13 mouse cellular contexts compared by ENCODE assay signal in the genomic region with DNA sequence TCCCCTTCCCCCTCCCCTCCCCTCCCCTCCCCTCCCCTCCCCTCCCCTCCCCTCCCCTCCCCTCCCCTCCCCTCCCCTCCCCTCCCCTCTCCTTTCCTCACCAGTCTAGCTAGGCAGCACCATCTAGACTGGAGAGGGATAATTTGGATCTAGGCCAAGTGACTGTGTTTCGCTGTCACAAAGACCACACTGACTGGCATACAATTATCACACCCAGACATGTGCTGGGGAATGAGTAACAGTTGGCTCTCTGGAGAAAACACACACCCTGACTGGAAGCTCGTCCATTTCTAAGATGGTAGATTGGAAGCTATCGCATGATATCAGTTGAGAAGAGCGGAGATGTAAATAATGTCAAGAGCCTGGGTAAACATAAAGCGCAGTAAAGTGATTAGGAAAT.
A peak's percentile ranks its signal among the peaks of the same experiment; 100 is the strongest.
DNase-seq lines count a peak whose midpoint lies in the region; ATAC-seq lines count a peak whose summit lies in the region.
"Had no signal": no experiment of that assay in that cellular context is flagged by ENCODE, and none has a peak within 500 bp of the region (broad histone marks: within the 10 kb centered on the region; RNA-seq: fewer than 3 reads in every experiment).

No protein-coding gene starts in this region.

- H3K4me1 ChIP-seq in hindbrain, embryonic 12.5 days: no peaks in the 10 kb centered on the region
- H3K4me1 ChIP-seq in neural tube, embryonic 14.5 days (ENCODE audit: control insufficient read depth, insufficient read depth, low read length): no peaks in the 10 kb centered on the region

- H3K36me3 ChIP-seq in hindbrain, embryonic 12.5 days: no peaks in the 10 kb centered on the region
- H3K36me3 ChIP-seq in neural tube, embryonic 14.5 days (ENCODE audit: control insufficient read depth, insufficient read depth, low read length): no peaks in the 10 kb centered on the region
- H3K36me3 ChIP-seq: stomach, embryonic 15.5 days had no signal

- DNase-seq in lung, postnatal 10 days: peak; percentile 60
- DNase-seq in lung, postnatal 4 days: no peak
- DNase-seq in brain, embryonic 18.5 days (ENCODE audit: low read depth, low spot score): peak; percentile 30
- DNase-seq in urinary bladder, postnatal 14 days (ENCODE audit: low spot score): no peak
- DNase-seq in adrenal gland, adult 8-10 months: no peak
- DNase-seq: embryo, embryonic 11 days; gastrocnemius, postnatal 14 days; right cerebral cortex, postnatal 25 days had no signal

- no peak overlapping the region for H3K9ac ChIP-seq in hindbrain, embryonic 12.5 days
- no peak overlapping the region for H3K9ac ChIP-seq in neural tube, embryonic 14.5 days (replicated peaks; ENCODE audit: low read depth, low read length)
- H3K9ac ChIP-seq: liver, embryonic 14.5 days; stomach, embryonic 15.5 days had no signal

- no peaks in the 10 kb centered on the region for H3K27me3 ChIP-seq in hindbrain, embryonic 12.5 days
- H3K27me3 ChIP-seq in neural tube, embryonic 14.5 days (ENCODE audit: control insufficient read depth, insufficient read depth, low read length): no peaks in the 10 kb centered on the region
- H3K27me3 ChIP-seq: stomach, embryonic 15.5 days had no signal

- ATAC-seq in hindbrain, embryonic 12.5 days (ENCODE audit: low FRiP score): peak; percentile 82
- ATAC-seq in neural tube, embryonic 14.5 days (ENCODE audit: low read depth): peak; percentile 78; the same call in 1 of the 2 replicates

- no peaks in the 10 kb centered on the region for H3K9me3 ChIP-seq in hindbrain, embryonic 12.5 days (replicated peaks)
- H3K9me3 ChIP-seq in neural tube, embryonic 14.5 days (ENCODE audit: control insufficient read depth, low read length): no peaks in the 10 kb centered on the region
- H3K9me3 ChIP-seq: stomach, embryonic 15.5 days had no signal

- 78% methylated on average over 5 of the region's 5 CpGs for WGBS in hindbrain, embryonic 12.5 days
- WGBS in neural tube, embryonic 14.5 days: 66% methylated on average over 5 of the region's 5 CpGs

- H3K4me2 ChIP-seq in hindbrain, embryonic 12.5 days (replicated peaks): no peak overlapping the region
- no peak overlapping the region for H3K4me2 ChIP-seq in neural tube, embryonic 14.5 days (ENCODE audit: low read depth, low read length)
- H3K4me2 ChIP-seq: stomach, embryonic 15.5 days had no signal

- H3K4me3 ChIP-seq in hindbrain, embryonic 12.5 days: no peak overlapping the region
- H3K4me3 ChIP-seq in neural tube, embryonic 14.5 days (ENCODE audit: low read depth, low read length): no peak overlapping the region
- H3K4me3 ChIP-seq: myocyte; stomach, embryonic 15.5 days had no signal

- no peak overlapping the region for H3K27ac ChIP-seq in hindbrain, embryonic 12.5 days
- H3K27ac ChIP-seq in neural tube, embryonic 14.5 days (ENCODE audit: low read depth, low read length): no peak overlapping the region
- H3K27ac ChIP-seq: liver, embryonic 14.5 days; stomach, embryonic 15.5 days had no signal

Comparison
In these comparisons a context has a peak if more than half of its experiments do, and no peak if none do; other contexts are left out.
1. DNase-seq: peak in lung, postnatal 10 days (single experiment) and brain, embryonic 18.5 days (single experiment); none in lung, postnatal 4 days (0 of 2), urinary bladder, postnatal 14 days (single experiment) and adrenal gland, adult 8-10 months (single experiment).